Mouse (Mus musculus): ENCODE measurements around the gene Ccdc69. TPM values are rescaled to one million over a fixed set of nuclear protein-coding genes. Genes with fewer than 3 reads are reported as not detected.

Ccdc69 gene
- total and polyA plus RNA-seq, 3 experiments = 0.31 to 0.42 TPM; not detected in 1

DNA sequence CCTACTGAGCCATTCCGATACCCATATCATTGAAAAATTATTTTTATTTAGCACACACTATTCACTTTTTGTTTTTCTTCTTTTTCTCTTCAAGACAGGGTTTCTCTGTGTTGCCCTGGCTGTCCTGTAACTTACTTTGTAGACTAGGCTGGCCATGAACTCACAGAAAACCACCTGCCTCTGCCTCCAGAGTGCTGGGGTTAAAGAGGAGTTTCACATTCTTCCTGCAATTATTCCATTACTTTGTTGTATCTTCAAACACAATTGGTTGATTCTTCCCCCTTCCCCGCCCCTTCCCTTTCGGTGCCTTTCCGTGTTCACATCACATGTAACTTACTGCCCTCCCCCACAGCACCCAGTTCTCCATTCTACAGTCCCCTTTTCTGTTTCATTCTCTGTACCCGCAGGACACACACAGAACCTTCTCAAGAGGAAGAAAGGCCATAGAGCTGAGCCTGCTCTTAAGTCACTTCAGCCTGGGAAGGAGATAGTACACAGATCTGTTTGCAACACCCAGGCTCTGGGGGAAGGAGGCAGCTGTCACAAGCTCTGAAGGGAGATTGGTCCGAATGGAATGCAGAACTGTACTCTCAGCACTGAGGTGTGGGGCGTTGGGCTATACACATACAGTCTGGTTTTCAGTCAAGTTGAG is 35.4 kb upstream of the Ccdc69 start:
- Histone ChIP-seq H3K27ac (ENCODE audit: control insufficient read depth, low read depth, low read length) (peak overlapping the region; percentile 95), H3K9me3 (replicated peaks; ENCODE audit: insufficient read depth, low read length) (no peaks in the 10 kb centered on the region), H3K79me2 (ENCODE audit: control insufficient read depth, insufficient read depth, low read length, poor library complexity) (no peaks in the 10 kb centered on the region; the same call in 1 of the 2 replicates), H3K4me3 (ENCODE audit: control insufficient read depth in 1 of 2, insufficient read depth in 1 of 2, low read depth in 2 of 2, low read length in 2 of 2) (peak overlapping the region; percentile 68 to 78), H3K4me1 (ENCODE audit: control insufficient read depth in 1 of 2, insufficient read depth in 2 of 2, low read length in 2 of 2) (peaks cover 14 to 21% of the 10 kb centered on the region in 2 experiments), H3K9ac (ENCODE audit: control insufficient read depth, low read depth, low read length, poor library complexity, severe bottlenecking) (peak overlapping the region; percentile 80), H3K27me3 (ENCODE audit: control insufficient read depth in 1 of 2, insufficient read depth in 2 of 2, low read length in 2 of 2) (no peaks in the 10 kb centered on the region), H3K36me3 (ENCODE audit: control insufficient read depth in 1 of 2, insufficient read depth in 2 of 2, low read length in 2 of 2) (peaks cover 0 to 17% of the 10 kb centered on the region in 2 experiments; a peak in 2 of 4 replicates)
- DNase-seq (ENCODE audit: low read depth, low spot score) = peak; percentile 96
- TF ChIP-seq USF1 (IDR thresholded peaks at IDR 0.05; ENCODE audit: low read depth, low read length) (peak; percentile 66; the same call in 1 of the 2 replicates), POLR2A (IDR thresholded peaks at IDR 0.05; ENCODE audit: control insufficient read depth in 1 of 2, insufficient read depth in 1 of 2, low read depth in 1 of 2, low read length in 2 of 2, poor library complexity in 1 of 2) (peak in 1 of 2 experiments; percentile 86; a peak in 2 of 4 replicates), TCF12 (IDR thresholded peaks at IDR 0.05; ENCODE audit: low read depth, low read length) (peak; percentile 60; the same call in 1 of the 2 replicates), MAX (IDR thresholded peaks at IDR 0.05; ENCODE audit: low read length) (peak; percentile 77), NELFE (IDR thresholded peaks at IDR 0.05; ENCODE audit: low read depth, low read length) (peak; percentile 87), E2F4 (IDR thresholded peaks at IDR 0.05; ENCODE audit: borderline replicate concordance, low read depth, low read length) (no peak), RCOR1 (IDR thresholded peaks at IDR 0.05; ENCODE audit: low read depth, low read length) (peak; percentile 53), SMC3 (IDR thresholded peaks at IDR 0.05; ENCODE audit: low read depth, low read length) (no peak), GATA1 (IDR thresholded peaks at IDR 0.05; ENCODE audit: low read depth, low read length) (no peak), SIN3A (IDR thresholded peaks at IDR 0.05; ENCODE audit: low read length) (peak; percentile 94), TAL1 (IDR thresholded peaks at IDR 0.05; ENCODE audit: low read length) (no peak), CHD2 (IDR thresholded peaks at IDR 0.05; ENCODE audit: low read length) (peak; percentile 77), TBP (IDR thresholded peaks at IDR 0.05; ENCODE audit: low read depth, low read length) (peak; percentile 83), RAD21 (IDR thresholded peaks at IDR 0.05; ENCODE audit: low read depth, low read length) (no peak), ZKSCAN1 (IDR thresholded peaks at IDR 0.05; ENCODE audit: low read depth, low read length) (no peak), UBTF (IDR thresholded peaks at IDR 0.05; ENCODE audit: borderline replicate concordance, insufficient read depth, low read depth, low read length) (no peak), HCFC1 (IDR thresholded peaks at IDR 0.05; ENCODE audit: low read depth, low read length) (peak; percentile 71), USF2 (IDR thresholded peaks at IDR 0.05; ENCODE audit: borderline replicate concordance in 1 of 2, insufficient read depth in 1 of 2, low read depth in 1 of 2, low read length in 2 of 2) (peak in 1 of 2 experiments; percentile 15; a peak in 1 of 4 replicates), POLR2AphosphoS5 (IDR thresholded peaks at IDR 0.05; ENCODE audit: borderline replicate concordance, low read depth, low read length) (no peak), CTCF (IDR thresholded peaks at IDR 0.05 in 2 of 3, conservative IDR thresholded peaks at IDR 0.05 in 1 of 3; ENCODE audit: control insufficient read depth in 1 of 3, insufficient read depth in 1 of 3, low read depth in 2 of 3, low read length in 3 of 3, poor library complexity in 1 of 3, severe bottlenecking in 1 of 3) (no peak), MAZ (IDR thresholded peaks at IDR 0.05; ENCODE audit: low read depth, low read length) (peak; percentile 65; the same call in 1 of the 2 replicates), EP300 (IDR thresholded peaks at IDR 0.05; ENCODE audit: low read depth in 1 of 2, low read length in 2 of 2) (peak in 1 of 2 experiments; percentile 44; a peak in 1 of 4 replicates), ZC3H11A (IDR thresholded peaks at IDR 0.05; ENCODE audit: low read depth, low read length) (0 out of 2 replicates have a peak, but pooled peaks have one; percentile 9), NRF1 (IDR thresholded peaks at IDR 0.05; ENCODE audit: insufficient read depth, low read depth, low read length, poor library complexity, severe bottlenecking) (no peak), KAT2A (conservative IDR thresholded peaks at IDR 0.05; ENCODE audit: low read depth, low read length) (no peak), ETS1 (IDR thresholded peaks at IDR 0.05; ENCODE audit: low read depth, low read length) (peak; percentile 65), MAFK (IDR thresholded peaks at IDR 0.05; ENCODE audit: borderline replicate concordance, low read depth, low read length) (no peak), MYB (IDR thresholded peaks at IDR 0.05; ENCODE audit: low read depth, low read length) (no peak), CHD1 (IDR thresholded peaks at IDR 0.05; ENCODE audit: low read depth, low read length) (0 out of 2 replicates have a peak, but pooled peaks have one; percentile 81), MXI1 (IDR thresholded peaks at IDR 0.05; ENCODE audit: low read depth, low read length) (peak; percentile 83), JUND (IDR thresholded peaks at IDR 0.05; ENCODE audit: low read depth, low read length) (no peak), MYC (IDR thresholded peaks at IDR 0.05; ENCODE audit: low read depth, low read length) (peak; percentile 87), MEF2A (IDR thresholded peaks at IDR 0.05; ENCODE audit: extremely low read depth, insufficient replicate concordance, low read depth, low read length, poor library complexity, severe bottlenecking) (0 out of 2 replicates have a peak, but pooled peaks have one; percentile 14), POLR2AphosphoS2 (IDR thresholded peaks at IDR 0.05; ENCODE audit: low read length) (peak; percentile 82), ZNF384 (IDR thresholded peaks at IDR 0.05; ENCODE audit: low read depth, low read length) (peak; percentile 20; the same call in 1 of the 2 replicates), ELF1 (IDR thresholded peaks at IDR 0.05; ENCODE audit: low read depth, low read length) (peak; percentile 85)

Data from MEL (cell line).